Mouse (Mus musculus): ENCODE data around the gene Dusp18. TPM values are rescaled to one million over a fixed set of nuclear protein-coding genes. Genes with fewer than 3 reads are reported as not detected.

The Dusp18 gene
- polyA plus RNA-seq (2012): not detected in 2 replicates

DNA sequence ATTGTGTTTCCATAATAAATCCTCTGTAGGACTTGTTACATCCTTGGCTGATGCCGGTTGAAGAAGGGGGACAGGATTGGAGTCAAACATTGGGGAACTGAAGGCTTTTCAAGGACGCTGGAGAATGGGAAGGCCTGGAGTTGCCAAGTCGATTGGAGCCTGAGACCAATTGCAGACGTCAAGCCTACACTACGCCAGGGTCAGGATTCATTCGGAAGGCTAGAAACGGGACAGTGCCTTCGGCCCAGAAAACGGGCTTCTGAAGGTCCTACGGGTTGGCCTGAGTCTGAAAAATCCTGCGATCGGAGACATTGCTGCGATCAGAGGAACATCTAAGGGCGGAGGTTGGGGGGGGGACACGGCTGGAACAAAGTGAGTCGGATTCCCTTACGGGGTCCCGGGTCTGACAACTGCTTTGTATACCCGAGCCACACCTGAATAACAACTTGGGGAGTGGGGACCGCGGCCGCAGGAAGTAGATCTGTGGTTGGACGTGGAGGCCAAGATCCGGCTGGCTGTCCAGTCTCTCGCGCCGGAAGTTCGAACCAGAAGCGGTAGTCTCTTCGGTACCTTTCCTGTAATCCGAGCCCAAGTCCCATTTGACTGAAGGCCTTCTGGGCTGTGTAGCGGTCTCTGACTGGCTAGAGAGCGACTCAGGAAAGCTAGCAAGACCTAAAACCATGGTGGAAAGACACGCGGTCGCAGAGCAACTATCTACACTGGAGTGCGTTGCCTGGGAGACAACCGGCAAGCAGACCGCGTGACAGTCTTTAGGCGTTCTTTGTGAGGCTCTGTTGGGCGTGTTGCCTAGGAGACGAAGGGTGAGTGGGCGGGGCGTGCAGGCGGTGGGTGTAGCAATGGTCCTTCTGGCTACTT is at the start of gene Dusp18, which contains the start of gene 4921536K21Rik:
Dusp18 (plus strand) TSS at position 835 of the 876 bp plus-strand sequence.
4921536K21Rik (minus strand) TSS at position 693 of the 876 bp plus-strand sequence.
- no peak for TF ChIP-seq GATA1 (IDR thresholded peaks at IDR 0.05; ENCODE audit: low read length)

DNA sequence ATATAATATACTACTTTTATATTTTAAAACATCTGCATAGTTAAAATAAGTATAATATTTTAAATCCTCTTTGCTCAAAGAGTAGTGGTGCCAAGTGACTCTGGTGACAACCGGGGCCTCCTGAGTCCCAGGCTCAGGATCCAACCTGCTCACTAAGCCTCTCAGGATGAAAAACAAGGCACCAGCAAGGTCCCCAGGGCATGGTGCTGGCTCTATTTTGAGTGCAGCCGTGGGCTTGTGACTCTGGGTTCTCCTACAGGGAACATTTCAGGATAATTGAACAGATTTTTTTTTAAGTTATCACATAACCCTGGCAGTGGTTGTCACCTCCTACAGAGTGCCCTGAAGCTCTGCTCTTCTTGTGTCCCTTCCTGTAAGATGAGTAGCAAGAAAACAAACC is 48.7 kb upstream of the Dusp18 start:
- TF ChIP-seq GATA1 (IDR thresholded peaks at IDR 0.05; ENCODE audit: low read length): no peak

DNA sequence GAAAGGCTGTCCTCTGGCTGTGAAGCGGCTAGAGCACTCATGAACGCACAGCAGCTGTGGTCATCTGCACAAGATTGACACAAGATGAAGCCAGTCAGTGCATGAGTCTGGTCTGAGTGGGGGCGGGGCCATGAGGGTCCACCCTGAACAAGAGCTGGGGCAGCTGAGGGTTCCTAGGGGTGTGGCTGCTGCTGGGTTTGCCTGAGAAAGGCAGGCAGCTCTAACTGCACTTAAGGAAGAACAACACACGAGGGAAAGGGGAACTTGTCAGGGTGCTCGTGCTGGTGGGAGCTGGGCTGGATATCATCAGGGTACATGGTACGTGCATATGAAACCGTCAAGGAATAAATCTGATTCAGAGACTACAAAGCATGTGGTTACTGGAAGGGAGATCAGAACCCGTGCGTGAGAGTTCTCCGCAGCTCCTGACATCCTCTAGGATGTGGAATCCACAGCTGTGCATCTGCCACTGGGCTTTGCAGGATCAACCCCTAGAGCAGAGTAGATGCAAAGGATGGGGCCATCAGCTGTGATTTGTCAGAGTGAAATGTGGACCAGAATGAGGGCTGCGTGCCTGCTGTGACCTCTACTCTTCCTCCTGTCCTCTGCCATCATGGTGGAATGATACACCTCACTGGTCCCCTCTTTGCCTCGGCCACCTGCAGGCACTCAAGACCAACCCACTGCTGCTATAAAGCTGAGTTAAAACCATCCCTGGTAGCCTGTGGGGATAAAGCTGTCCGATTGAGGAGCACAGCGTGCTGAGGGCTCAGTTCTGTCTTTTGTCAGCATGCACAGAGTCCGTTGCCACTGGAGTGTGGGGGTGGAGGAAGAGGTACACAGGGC is 45.3 kb upstream of the Dusp18 start:
- TF ChIP-seq GATA1 (IDR thresholded peaks at IDR 0.05; ENCODE audit: low read length): no peak

DNA sequence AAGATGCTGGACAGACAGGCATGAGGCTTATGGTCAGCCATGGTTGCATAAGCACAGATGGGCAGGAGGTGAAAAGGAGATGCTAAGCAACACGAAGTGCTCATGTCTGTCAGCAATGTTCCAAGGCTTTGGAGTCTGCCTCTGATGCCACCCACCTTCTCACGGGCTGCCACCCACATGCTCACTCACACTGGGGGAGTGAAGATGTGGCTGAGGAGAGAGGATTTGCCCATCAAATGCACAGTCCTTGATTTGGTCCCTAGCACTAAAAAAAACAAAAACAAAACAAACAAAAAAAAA is 44.8 kb upstream of the Dusp18 start:
- TF ChIP-seq GATA1 (IDR thresholded peaks at IDR 0.05; ENCODE audit: low read length): no peak

DNA sequence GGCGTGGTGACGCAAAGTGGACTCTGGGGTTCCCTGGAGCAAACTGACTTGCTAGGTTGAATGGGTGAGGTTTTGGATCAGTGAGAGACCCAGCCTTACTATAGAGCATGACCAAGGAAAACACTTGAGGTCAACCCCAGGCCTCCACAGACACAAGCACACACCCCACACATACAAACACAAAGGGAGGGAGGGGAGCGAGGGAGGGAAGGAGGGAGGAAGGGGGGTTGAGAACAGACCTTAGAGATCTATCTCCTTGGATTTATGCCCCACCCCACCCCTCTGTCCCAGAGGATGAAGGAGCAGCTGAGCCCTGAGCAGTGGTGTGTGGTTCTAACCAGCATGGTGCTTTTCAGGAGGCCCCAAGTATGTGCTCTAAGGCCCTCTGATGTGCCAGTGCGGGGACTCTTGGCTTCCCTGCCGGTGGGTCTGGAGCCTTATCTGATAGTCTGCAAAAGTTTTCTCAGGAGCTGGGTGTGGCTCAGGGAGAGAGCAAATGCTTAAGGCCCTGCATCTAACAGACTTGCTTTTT is 44.2 kb upstream of the Dusp18 start:
- no peak for TF ChIP-seq GATA1 (IDR thresholded peaks at IDR 0.05; ENCODE audit: low read length)

DNA sequence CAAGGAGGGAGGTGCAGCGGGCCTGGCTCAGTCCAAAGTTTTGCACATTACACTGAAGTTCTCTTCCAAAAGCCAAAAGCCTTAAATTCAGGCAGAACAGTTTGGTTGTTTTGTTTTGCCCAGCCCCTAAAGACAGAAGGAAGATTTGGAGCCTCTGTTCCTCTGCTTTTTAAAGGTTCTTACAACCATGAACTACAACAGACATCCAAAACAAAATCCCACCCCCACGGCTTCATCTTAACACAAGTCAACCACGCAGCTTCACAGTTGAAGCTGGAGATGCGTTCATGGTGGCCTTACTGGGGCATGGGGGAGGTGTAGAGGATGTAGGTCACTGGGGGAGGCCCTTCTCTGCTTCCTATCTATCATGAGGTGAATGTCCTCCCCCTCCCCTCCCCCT is 43.2 kb upstream of the Dusp18 start:
- no peak for TF ChIP-seq GATA1 (IDR thresholded peaks at IDR 0.05; ENCODE audit: low read length)

DNA sequence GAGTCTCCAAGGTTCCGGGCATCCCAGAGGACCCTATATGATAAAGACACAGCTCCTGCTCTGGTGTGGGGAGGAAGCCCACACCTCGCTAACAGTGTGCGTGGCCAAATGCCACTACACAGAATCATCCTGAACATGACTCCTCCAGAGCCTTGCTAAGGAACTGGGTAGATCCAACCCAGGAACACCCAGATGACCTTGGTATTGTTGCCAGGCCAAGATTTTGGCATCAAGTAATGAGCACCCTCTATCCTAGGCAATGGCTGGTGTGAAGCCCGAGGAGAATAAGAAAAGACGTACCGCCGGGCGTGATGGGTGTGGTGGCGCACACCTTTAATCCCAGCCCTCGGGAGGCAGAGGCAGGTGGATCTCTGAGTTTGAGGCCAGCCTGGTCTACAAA is 42.0 kb upstream of the Dusp18 start:
- no peak for TF ChIP-seq GATA1 (IDR thresholded peaks at IDR 0.05; ENCODE audit: low read length)

DNA sequence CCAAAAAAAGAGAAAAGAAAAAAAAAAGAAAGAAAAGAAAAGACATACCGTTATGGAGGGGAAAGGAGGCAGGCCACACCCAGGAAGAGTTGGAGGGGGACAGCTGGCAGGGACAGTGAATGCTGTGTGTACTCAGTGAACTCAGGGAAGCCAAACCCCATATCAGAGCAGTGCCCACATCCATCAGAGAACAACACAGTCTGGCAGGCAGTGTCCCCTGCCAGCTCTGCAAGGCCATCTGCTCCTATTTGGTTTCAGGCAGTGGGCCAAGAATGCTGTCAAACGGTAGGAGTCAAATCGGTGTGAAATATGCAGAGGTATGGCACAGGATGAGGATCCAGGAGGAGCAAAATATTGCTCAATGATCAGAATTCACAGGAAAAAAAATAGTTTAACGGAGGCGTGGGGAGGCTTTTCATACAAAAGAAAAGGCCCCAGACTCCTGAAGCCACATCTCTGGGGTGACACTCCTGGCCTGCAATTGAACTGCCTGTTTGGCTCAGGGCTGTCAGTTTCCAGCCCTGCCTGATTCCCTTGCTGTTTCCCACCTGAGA is 41.5 kb upstream of the Dusp18 start:
- no peak for TF ChIP-seq GATA1 (IDR thresholded peaks at IDR 0.05; ENCODE audit: low read length)

DNA sequence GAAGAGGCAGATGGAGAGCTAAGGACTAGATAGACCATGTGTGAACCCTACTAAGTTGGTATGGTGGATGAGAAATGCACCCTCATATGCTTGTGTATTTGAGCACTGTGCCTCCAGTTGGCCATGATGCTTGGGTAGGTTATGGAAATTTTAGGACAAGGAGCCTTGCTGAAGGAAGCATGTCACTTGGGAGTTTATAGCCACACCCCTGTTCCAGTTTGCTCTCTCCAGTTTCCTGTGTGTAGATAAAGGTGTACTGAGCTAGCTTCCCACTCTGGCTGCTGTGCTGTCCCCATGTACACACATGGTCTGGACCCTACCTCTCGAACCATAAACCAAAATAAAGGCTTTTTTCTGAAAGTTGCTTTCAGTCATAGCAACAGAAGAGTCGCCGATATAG is 40.9 kb upstream of the Dusp18 start:
- TF ChIP-seq GATA1 (IDR thresholded peaks at IDR 0.05; ENCODE audit: low read length): no peak

DNA sequence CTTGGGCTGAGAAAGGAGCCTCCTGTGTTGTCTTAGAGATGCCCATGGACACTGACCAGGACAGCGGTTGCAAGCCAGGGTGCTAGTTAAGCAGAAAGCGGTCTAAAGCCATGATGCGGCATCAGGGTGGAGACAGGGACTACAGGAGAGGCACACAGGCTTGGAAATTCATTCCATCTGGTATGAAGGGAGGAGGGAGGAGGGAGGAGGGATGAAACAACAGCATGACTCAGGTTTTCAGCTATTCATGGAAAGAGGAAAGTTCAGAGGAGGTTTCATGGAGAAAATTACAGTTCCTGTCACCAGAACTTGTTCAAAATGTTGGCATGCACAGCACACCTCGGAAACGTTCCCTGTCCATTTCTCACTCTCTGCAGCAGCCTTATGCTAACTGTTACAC is 39.2 kb upstream of the Dusp18 start:
- TF ChIP-seq GATA1 (IDR thresholded peaks at IDR 0.05; ENCODE audit: low read length): no peak

DNA sequence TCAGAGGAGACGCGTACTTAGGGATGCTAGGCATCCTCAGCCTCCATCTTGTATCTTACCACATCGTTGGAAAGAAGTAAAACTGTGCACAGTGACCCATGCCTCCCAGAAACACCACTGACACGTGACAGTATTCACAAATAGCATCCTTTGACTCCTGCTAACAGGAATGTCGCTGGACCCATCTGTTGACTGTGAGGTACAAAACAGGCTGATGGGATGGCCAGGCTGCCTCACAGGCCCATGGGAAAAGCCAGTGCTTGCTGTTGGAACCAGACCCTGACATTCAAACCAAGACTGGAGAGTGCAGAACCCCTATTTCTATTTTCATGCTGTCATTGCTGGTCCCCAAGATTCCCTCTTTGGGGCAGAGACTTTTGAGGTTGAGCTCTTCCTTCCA is 37.1 kb upstream of the Dusp18 start:
- no peak for TF ChIP-seq GATA1 (IDR thresholded peaks at IDR 0.05; ENCODE audit: low read length)

DNA sequence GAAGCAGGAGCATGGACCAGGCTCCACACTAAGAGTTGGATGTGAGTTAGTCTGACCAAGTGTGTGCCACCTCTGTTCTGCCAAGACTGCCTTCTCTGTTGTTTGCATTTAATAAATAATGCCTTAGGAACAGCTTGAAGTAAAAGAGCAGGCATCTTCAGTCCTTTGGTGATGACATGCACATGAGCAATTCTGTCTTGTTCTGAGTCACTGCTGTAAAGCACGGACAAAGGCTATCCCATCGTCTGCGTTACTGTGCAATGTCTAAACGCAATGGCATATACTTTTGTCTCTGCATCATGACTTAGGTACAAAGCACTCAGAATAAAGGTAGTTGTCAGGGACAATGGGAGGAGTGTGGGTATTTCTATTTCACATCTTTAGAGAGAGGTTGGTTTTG is 35.3 kb upstream of the Dusp18 start:
- TF ChIP-seq GATA1 (IDR thresholded peaks at IDR 0.05; ENCODE audit: low read length): no peak

DNA sequence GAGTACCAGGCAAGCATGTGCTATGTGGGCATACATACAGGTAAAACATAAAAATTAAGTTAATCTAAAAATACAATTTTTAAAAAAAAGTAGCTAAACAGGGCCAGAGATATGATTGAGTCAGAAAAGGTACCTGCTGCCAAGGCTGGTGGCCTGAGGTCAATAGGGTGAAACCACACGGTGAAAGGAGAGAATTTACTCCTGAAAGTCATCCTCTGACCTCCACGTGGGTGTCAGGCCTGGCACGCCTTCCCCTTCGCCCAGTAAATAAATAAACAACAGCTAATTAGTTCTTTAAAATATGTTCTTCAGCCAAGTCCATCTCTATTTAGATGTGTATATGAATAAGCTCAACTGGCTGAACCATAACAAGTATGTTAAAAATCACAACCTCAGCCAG is 34.7 kb upstream of the Dusp18 start:
- no peak for TF ChIP-seq GATA1 (IDR thresholded peaks at IDR 0.05; ENCODE audit: low read length)

DNA sequence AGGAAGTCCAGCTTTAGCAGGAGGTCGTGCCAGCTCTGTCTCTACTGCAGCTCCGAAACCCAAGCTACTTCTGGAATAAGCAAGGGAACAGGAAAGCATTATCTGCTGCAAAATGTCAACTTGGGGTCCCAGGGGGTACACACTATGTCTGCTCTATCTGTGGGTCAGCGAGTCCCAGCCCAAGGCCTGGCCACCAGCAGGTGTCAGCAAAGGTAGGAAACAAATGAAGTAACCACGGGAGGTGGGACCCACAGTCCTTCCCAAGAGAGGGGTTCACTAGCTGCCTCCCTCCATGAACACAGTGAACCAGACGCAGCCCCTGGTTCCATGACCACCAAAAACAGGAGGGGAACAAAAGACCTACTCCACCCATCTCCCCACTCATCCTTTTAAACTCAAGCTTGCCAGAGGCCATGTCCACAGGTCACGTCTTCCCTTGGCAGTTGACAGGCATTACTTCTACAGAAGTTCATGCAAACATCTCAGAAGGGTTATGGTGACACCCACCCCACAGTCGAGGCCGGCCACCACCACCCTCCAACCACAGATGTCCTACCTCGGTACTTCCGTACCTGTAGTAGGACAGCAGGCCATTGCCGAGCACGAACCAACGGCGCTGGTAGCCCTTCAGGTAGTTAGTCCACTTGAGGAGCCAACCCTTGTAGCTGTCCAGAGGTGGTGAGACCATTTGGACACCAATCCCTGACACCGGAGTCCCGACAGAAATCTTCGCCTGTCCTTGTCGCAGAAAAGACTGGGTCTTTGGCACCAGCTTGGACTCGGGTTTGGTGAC is 32.2 kb upstream of the Dusp18 start:
- TF ChIP-seq GATA1 (IDR thresholded peaks at IDR 0.05; ENCODE audit: low read length): no peak

DNA sequence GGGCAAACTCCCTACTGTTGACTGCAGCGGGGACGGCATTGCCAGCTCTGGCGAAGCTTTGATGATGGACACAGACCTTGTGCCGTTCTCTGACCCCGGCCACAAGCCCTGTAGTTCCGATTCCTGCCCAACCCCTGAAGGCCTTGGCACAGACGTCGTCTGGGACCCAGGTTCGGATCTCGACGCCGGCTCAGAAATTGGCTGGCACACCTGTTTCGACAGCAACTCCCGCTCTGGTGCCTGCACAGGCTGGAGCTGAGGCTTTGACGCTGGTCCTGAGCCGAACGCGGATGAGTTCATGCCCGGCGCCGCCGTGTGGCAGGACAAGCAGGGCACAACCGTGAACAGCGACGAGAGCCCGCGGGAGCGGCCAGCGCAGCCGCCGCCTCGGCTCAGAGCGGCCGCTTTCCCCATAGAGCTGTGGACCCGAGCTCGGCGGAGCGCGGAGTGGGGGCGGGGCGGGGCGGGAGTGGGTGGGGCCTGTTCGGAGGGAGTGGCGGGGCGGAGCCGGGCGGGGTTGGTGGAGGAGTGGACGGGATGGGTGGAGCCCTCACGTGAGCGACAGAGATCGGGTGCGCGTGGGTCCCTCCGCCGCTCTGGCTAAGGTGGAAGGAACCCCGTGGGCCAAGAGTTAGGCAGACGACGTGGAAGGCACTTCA is 31.5 kb upstream of the Dusp18 start, which contains the start of gene Osbp2:
Osbp2 (minus strand) TSS at position 450 of the 659 bp plus-strand sequence.
- no peak for TF ChIP-seq GATA1 (IDR thresholded peaks at IDR 0.05; ENCODE audit: low read length)

Measured in G1E-ER4 (cell line).